Mouse (Mus musculus) embryonic facial prominence, embryonic 13.5 days (tissue): ENCODE data around the gene Xpot. TPM values are rescaled to one million over a fixed set of nuclear protein-coding genes. Genes with fewer than 3 reads are reported as not detected.

ENCODE experiments used
- ATAC-seq: fragments of 200-750 bp; cut with Nextera tagmentation; 2 replicates; pipeline ENCODE4 v1.8.0; 2017; ENCODE audit warnings: low read depth; ENCODE audit not compliant: insufficient number of reproducible peaks, insufficient read depth, low FRiP score, low TSS enrichment
- H3K27ac ChIP-seq: fragments of 300-500 bp; sonication (generic); 2 replicates; pipeline ENCODE4 v1.5.1; 2015; ENCODE audit warnings: moderate library complexity, mild to moderate bottlenecking, inconsistent platforms
- H3K27me3 ChIP-seq: fragments of 300-500 bp; sonication (generic); 2 replicates; pipeline ENCODE4 v1.6.1; 2015; ENCODE audit warnings: mild to moderate bottlenecking, inconsistent platforms
- H3K36me3 ChIP-seq: fragments of 300-500 bp; sonication (generic); 2 replicates; pipeline ENCODE4 v1.6.1; 2015; ENCODE audit warnings: mild to moderate bottlenecking, inconsistent platforms
- H3K4me1 ChIP-seq: fragments of 300-500 bp; sonication (generic); 2 replicates; pipeline ENCODE4 v1.6.1; 2015; ENCODE audit warnings: inconsistent platforms
- H3K4me2 ChIP-seq: fragments of 300-500 bp; sonication (generic); 2 replicates; pipeline ENCODE4 v1.6.1; 2015; ENCODE audit warnings: moderate library complexity, mild to moderate bottlenecking, inconsistent platforms
- H3K4me3 ChIP-seq: fragments of 300-500 bp; sonication (generic); 2 replicates; pipeline ENCODE4 v1.5.1; 2015; ENCODE audit warnings: mild to moderate bottlenecking, inconsistent platforms
- H3K9ac ChIP-seq: fragments of 300-500 bp; sonication (generic); 2 replicates; pipeline ENCODE4 v1.6.1; 2015; ENCODE audit warnings: mild to moderate bottlenecking, inconsistent platforms
- H3K9me3 ChIP-seq: fragments of 300-500 bp; sonication (generic); 2 replicates; pipeline ENCODE4 v1.6.1; 2016; ENCODE audit warnings: inconsistent platforms
- WGBS: fragments of 180-500 bp; shearing (Covaris S2); methylation state at CpG from one replicate; pipeline ENCODE4 v1.1.7; 2015; ENCODE audit warnings: mixed read lengths; 5-methylcytosine and 5-hydroxymethylcytosine counted together
- polyA plus RNA-seq: library from polyadenylated mRNA; unstranded; fragments of >200 nt; fragmentation: Nextera tagmentation; extraction: Ambion mirVana; gene quantifications from 2 replicates; pipeline ENCODE4 v1.2.1, GENCODE M21; 2015

Xpot gene
- polyA plus RNA-seq, 1 experiment from 2014 or later, result 48.1 TPM

DNA sequence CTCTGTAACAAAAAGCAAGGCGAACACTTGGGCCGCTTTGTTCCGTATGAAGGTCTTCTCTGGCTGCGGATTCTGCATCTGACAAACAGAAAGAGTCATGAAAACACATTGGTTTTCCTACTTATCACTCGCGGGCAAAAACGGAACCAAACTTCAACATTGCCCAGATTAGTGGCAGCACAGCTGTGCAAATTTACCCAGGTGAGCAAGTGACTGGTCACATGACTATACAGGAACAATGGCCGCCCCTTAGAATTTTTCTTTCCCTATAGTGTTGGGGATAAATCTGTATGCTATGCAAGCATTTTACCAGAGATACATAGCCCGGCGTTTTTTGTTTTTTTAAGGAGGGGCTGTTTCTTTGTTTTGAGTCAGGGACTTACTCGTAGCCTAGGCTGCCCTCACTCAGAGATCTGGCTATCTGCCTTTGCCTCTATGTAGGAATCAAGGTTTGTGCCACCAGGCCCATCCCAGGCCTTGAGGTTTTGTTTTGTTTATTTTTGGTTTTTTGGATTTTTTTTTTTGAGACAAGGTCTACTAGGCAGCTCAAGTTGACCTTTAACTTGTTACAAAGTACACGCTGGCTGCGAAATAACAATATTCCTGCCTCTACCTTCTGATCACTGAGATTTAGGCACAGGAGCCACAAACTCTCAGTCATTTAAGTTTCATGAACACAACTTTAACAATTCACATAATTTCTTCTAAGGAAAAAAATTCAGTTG, 10.8 kb downstream of the Xpot start:
- peaks cover 91% of the 10 kb centered on the region for H3K36me3 ChIP-seq
- no peaks in the 10 kb centered on the region for H3K27me3 ChIP-seq
- no peak for ATAC-seq
- no peaks in the 10 kb centered on the region for H3K4me1 ChIP-seq
- H3K9ac ChIP-seq, result no peak overlapping the region
- 95% methylated on average over 13 of the region's 13 CpGs for WGBS
- no peak overlapping the region for H3K27ac ChIP-seq
- H3K9me3 ChIP-seq, result no peaks in the 10 kb centered on the region
- no peak overlapping the region for H3K4me2 ChIP-seq
- H3K4me3 ChIP-seq, result no peak overlapping the region

GRCm38 (mm10) chr10:121613570-121613969, 12.6 kb downstream of the Xpot start:
- H3K36me3 ChIP-seq, result peaks cover 90% of the 10 kb centered on the region
- 86% methylated on average over 13 of the region's 13 CpGs for WGBS

GRCm38 (mm10) chr10:121612448-121612847, 13.7 kb downstream of the Xpot start:
- 89% methylated on average over 6 of the region's 6 CpGs for WGBS
- Histone ChIP-seq H3K9ac (no peak overlapping the region), H3K4me2 (no peak overlapping the region), H3K4me3 (no peak overlapping the region), H3K9me3 (no peaks in the 10 kb centered on the region), H3K36me3 (peaks cover 91% of the 10 kb centered on the region), H3K27me3 (no peaks in the 10 kb centered on the region), H3K27ac (no peak overlapping the region), H3K4me1 (no peaks in the 10 kb centered on the region)
- no peak for ATAC-seq

More at GRCm38 (mm10) chr10:121613570-121613969, 12.6 kb downstream of the Xpot start:
- no peak overlapping the region for H3K9ac ChIP-seq
- H3K4me1 ChIP-seq, result no peaks in the 10 kb centered on the region
- H3K27ac ChIP-seq, result no peak overlapping the region
- H3K9me3 ChIP-seq, result no peaks in the 10 kb centered on the region
- no peaks in the 10 kb centered on the region for H3K27me3 ChIP-seq
- ATAC-seq, result no peak
- H3K4me3 ChIP-seq, result no peak overlapping the region
- H3K4me2 ChIP-seq, result no peak overlapping the region

GRCm38 (mm10) chr10:121611587-121611986, 14.5 kb downstream of the Xpot start:
- no peak overlapping the region for H3K27ac ChIP-seq
- H3K4me3 ChIP-seq, result no peak overlapping the region
- no peaks in the 10 kb centered on the region for H3K4me1 ChIP-seq
- ATAC-seq, result no peak
- 78% methylated on average over 10 of the region's 10 CpGs for WGBS
- peaks cover 91% of the 10 kb centered on the region for H3K36me3 ChIP-seq
- H3K4me2 ChIP-seq, result no peak overlapping the region
- no peaks in the 10 kb centered on the region for H3K9me3 ChIP-seq
- H3K9ac ChIP-seq, result no peak overlapping the region
- no peaks in the 10 kb centered on the region for H3K27me3 ChIP-seq

DNA sequence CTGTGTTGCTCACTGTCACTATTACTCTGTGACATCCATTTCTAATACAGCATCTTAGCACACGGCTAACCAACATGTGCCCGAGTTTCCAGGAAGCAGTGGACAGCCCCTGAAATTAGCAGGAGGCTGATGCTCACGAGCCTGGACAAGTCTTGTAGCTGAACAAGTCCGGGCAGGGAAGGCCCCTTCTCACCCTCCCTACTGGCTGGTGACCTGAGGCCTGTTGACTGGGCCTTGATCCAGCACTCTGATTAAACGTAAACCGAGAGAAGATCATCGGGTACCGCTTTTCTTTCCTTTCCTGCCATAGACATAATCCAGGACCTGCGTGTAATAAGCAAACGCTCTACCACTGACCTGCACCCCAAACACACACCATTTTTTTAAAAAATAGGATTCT, 18.0 kb downstream of the Xpot start:
- Histone ChIP-seq H3K27me3 (no peaks in the 10 kb centered on the region), H3K9ac (no peak overlapping the region), H3K4me3 (no peak overlapping the region), H3K36me3 (peaks cover 93% of the 10 kb centered on the region), H3K9me3 (no peaks in the 10 kb centered on the region), H3K27ac (no peak overlapping the region), H3K4me2 (no peak overlapping the region), H3K4me1 (no peaks in the 10 kb centered on the region)
- WGBS, result 87% methylated on average over 10 of the region's 10 CpGs
- no peak for ATAC-seq

DNA sequence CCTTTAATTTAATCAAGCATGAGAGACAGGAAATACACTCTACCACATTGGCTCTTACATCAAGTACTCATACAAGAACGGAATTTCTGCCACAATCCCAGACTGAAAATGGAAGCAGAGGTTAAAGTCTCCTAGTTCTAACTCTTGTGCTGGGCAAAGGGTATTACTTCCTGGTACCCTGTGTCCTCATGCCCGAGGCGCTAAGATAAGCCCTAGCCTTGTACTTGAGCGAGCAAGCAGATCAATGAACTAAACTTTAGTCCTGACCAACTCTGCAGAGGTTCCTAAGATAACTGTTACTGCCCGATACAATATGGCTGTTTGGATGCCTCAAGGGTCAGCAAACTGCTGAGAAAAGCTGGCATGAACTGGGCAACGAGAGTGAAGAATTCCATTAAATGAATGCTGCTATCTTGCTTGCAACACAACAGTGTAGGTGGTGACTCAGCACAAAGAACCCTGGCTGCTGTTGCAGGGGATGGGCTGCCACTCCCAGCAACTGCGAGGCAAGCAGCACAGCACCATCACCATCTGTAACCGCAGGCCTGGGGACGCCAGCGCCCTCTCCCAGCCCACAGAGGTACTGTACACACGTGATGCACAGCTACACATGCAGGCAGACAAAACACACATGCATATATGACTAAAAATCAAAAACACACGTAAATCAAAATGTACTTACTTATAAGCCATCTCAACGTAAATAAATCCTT, 21.3 kb downstream of the Xpot start:
- H3K27ac ChIP-seq, result no peak overlapping the region
- no peaks in the 10 kb centered on the region for H3K4me1 ChIP-seq
- no peak overlapping the region for H3K4me2 ChIP-seq
- H3K36me3 ChIP-seq, result peaks cover 97% of the 10 kb centered on the region
- H3K27me3 ChIP-seq, result no peaks in the 10 kb centered on the region
- H3K9me3 ChIP-seq, result no peaks in the 10 kb centered on the region
- no peak overlapping the region for H3K4me3 ChIP-seq
- no peak for ATAC-seq
- WGBS, result 96% methylated on average over 13 of the region's 13 CpGs
- H3K9ac ChIP-seq, result no peak overlapping the region

DNA sequence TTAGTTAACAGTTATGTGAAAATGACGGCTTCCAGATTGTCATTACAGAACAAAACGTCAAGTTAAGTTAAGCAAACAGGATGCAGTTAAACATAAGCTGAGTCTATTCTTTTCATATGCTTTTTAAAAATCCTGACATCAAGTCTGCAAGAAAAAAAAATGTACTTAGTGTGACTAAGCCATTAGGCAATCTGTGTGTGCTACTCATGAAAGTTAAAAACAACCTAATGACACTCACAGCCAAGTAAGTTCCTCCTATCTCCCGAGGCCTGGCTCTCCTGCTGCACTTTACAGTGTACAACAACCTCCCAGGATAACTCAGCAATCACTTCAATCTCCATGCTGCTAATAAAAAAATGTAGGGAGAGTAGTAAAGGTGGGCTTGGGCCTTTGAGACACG, 22.6 kb downstream of the Xpot start:
- no peak overlapping the region for H3K4me3 ChIP-seq
- H3K9me3 ChIP-seq, result no peaks in the 10 kb centered on the region
- peaks cover 100% of the 10 kb centered on the region for H3K36me3 ChIP-seq
- H3K27ac ChIP-seq, result no peak overlapping the region
- 91% methylated on average over 4 of the region's 4 CpGs for WGBS
- ATAC-seq, result no peak
- H3K9ac ChIP-seq, result no peak overlapping the region
- no peaks in the 10 kb centered on the region for H3K4me1 ChIP-seq
- no peaks in the 10 kb centered on the region for H3K27me3 ChIP-seq
- no peak overlapping the region for H3K4me2 ChIP-seq

DNA sequence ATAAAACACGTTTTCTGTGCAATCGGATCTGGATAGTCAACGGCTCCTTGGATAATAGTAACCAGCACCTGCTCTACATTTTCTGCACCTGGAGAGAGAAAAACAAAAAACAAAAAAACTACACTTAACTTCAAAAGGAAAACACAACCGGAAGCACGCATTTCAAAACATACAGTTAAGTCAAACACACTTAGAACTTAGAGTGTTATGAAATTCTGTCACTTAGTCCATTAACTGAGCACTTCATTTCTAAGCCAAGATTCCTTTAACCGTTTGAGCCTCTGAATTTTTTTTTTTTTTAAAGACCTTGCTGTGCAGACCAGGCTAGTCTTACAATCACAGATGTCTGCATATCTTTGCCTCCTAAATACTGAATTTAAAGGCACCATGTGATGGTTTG, 24.9 kb downstream of the Xpot start:
- no peaks in the 10 kb centered on the region for H3K9me3 ChIP-seq
- H3K4me2 ChIP-seq, result no peak overlapping the region
- 78% methylated on average over 6 of the region's 6 CpGs for WGBS
- no peaks in the 10 kb centered on the region for H3K4me1 ChIP-seq
- H3K9ac ChIP-seq, result no peak overlapping the region
- ATAC-seq, result no peak
- H3K27ac ChIP-seq, result no peak overlapping the region
- peaks cover 100% of the 10 kb centered on the region for H3K36me3 ChIP-seq
- no peak overlapping the region for H3K4me3 ChIP-seq
- H3K27me3 ChIP-seq, result no peaks in the 10 kb centered on the region

DNA sequence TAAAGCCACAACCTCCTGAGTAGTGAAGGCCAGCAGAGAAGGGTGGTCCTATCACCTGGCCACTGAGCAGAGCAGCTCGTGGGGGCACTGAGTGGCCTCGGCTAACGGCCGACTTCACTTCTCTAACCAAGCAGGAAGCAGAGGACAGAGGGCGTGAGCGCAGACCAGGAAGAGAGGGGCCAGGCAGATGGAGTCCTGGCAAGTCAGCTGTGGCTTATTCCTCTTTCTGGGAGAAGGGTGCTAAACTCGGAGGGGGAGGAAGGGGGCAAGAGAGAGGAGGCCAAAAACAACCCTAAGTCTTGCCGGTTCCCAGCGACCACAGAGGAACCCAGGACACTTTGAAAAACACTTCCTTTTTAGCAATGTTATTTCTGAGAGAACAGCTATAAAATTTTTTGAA, 29.6 kb downstream of the Xpot start:
- H3K27me3 ChIP-seq, result no peaks in the 10 kb centered on the region
- 90% methylated on average over 9 of the region's 9 CpGs for WGBS
- no peak overlapping the region for H3K27ac ChIP-seq
- no peak overlapping the region for H3K4me3 ChIP-seq
- ATAC-seq, result no peak
- peaks cover 95% of the 10 kb centered on the region for H3K36me3 ChIP-seq
- no peak overlapping the region for H3K9ac ChIP-seq
- H3K4me2 ChIP-seq, result no peak overlapping the region
- 0 out of 2 replicates have a peak, but pooled peaks cover 2% of the 10 kb centered on the region for H3K9me3 ChIP-seq
- no peaks in the 10 kb centered on the region for H3K4me1 ChIP-seq

GRCm38 (mm10) chr10:121591106-121591505, 35.0 kb downstream of the Xpot start:
- no peaks in the 10 kb centered on the region for H3K27me3 ChIP-seq
- no peak overlapping the region for H3K9ac ChIP-seq
- no peak overlapping the region for H3K4me2 ChIP-seq
- no peak for ATAC-seq
- peaks cover 62% of the 10 kb centered on the region for H3K36me3 ChIP-seq
- WGBS, result 86% methylated on average over 14 of the region's 14 CpGs
- H3K4me1 ChIP-seq, result no peaks in the 10 kb centered on the region
- no peak overlapping the region for H3K4me3 ChIP-seq
- 0 out of 2 replicates have a peak, but pooled peaks cover 2% of the 10 kb centered on the region for H3K9me3 ChIP-seq
- no peak overlapping the region for H3K27ac ChIP-seq

DNA sequence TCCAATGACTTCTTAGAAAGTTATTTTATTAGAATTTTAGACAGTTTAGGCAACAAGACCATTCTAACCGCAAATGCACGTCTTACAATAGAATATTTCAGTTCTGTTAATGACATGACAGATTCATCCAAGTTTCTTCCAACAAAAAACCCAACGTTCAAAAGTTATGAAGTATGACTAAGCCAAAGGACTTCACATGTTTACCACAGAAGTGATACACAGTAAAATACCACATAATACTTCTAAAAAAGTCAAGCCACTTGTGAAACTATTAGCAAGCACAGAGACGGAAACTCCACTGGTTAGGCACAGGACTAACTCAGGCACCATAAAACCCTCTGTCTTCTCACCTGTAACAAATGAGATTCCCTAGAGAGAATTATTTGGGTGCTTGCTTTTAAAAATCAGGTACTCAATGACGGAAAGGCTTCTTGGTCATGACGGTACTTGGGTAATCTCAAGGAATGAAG, 38.7 kb downstream of the Xpot start:
- Histone ChIP-seq H3K4me3 (peak overlapping the region; percentile 89), H3K4me2 (peak overlapping the region; percentile 62), H3K4me1 (peaks cover 9% of the 10 kb centered on the region), H3K9me3 (no peaks in the 10 kb centered on the region), H3K27ac (peak overlapping the region; percentile 77; the same call in 1 of the 2 replicates), H3K9ac (peak overlapping the region; percentile 93), H3K36me3 (peaks cover 46% of the 10 kb centered on the region), H3K27me3 (no peaks in the 10 kb centered on the region)
- 61% methylated on average over 6 of the region's 6 CpGs for WGBS
- ATAC-seq, result no peak
